Mouse (Mus musculus) testis, adult 2 months (tissue): Measurements from ENCODE around the gene Ppara.

Source experiments
- CTCF ChIP-seq: fragments of 200-500 bp; IDR thresholded peaks from 2 replicates; pipeline ENCODE4 v1.5.1; 2012; ENCODE audit warnings: low read depth, mild to moderate bottlenecking, inconsistent platforms, low read length, moderate library complexity; ENCODE audit not compliant: control insufficient read depth, insufficient read depth, insufficient replicate concordance
- POLR2A ChIP-seq: fragments of 200-500 bp; IDR thresholded peaks from 2 replicates; pipeline ENCODE4 v1.6.1; 2012; ENCODE audit warnings: low read depth, mild to moderate bottlenecking, inconsistent platforms, low read length, moderate library complexity; ENCODE audit not compliant: control insufficient read depth

- TF ChIP-seq CTCF (no peak), POLR2A (no peak)
These were observed 34.1 kb upstream of the Ppara start for GRCm38 (mm10) chr15:85700716-85701115.
